Mouse (Mus musculus) lung, embryonic 15.5 days (tissue): Measurements from ENCODE around the gene Ptrh2. TPM values are rescaled to one million over a fixed set of nuclear protein-coding genes. Genes with fewer than 3 reads are reported as not detected.
"Not testable (repeated sequence)": the region's sequence is repeated elsewhere in the genome, so short reads cannot be mapped to it uniquely, and the experiment has no call there.

Experiments
- ATAC-seq: fragments of 200-750 bp; cut with Nextera tagmentation; 2 replicates; pipeline ENCODE4 v1.8.0; 2017; ENCODE audit warnings: moderate number of reproducible peaks, borderline replicate concordance; ENCODE audit not compliant: low FRiP score, low TSS enrichment; ENCODE audit errors: extremely low read depth
- H3K27ac ChIP-seq: fragments of 300-500 bp; sonication (generic); 2 replicates; pipeline ENCODE4 v1.5.1; 2015; ENCODE audit warnings: moderate library complexity, mild to moderate bottlenecking, inconsistent platforms
- H3K27me3 ChIP-seq: fragments of 300-500 bp; sonication (generic); 2 replicates; pipeline ENCODE4 v1.6.1; 2015; ENCODE audit warnings: inconsistent platforms
- H3K36me3 ChIP-seq: fragments of 300-500 bp; sonication (generic); 2 replicates; pipeline ENCODE4 v1.6.1; 2015; ENCODE audit warnings: inconsistent platforms
- H3K4me1 ChIP-seq: fragments of 300-500 bp; sonication (generic); 2 replicates; pipeline ENCODE4 v1.6.1; 2015; ENCODE audit warnings: inconsistent platforms
- H3K4me2 ChIP-seq: fragments of 300-500 bp; sonication (generic); 2 replicates; pipeline ENCODE4 v1.6.1; 2015; ENCODE audit warnings: inconsistent platforms, mild to moderate bottlenecking, moderate library complexity
- H3K4me3 ChIP-seq: fragments of 300-500 bp; sonication (generic); 2 replicates; pipeline ENCODE4 v1.5.1; 2015; ENCODE audit warnings: mild to moderate bottlenecking, inconsistent platforms
- H3K9ac ChIP-seq: fragments of 300-500 bp; sonication (generic); 2 replicates; pipeline ENCODE4 v1.6.1; 2015; ENCODE audit warnings: inconsistent platforms
- H3K9me3 ChIP-seq: fragments of 300-500 bp; sonication (generic); 2 replicates; pipeline ENCODE4 v1.6.1; 2016; ENCODE audit warnings: inconsistent platforms
- WGBS: fragments of 180-500 bp; shearing (Covaris S2); methylation state at CpG from one replicate; pipeline ENCODE4 v1.1.7; 2015; 5-methylcytosine and 5-hydroxymethylcytosine counted together
- polyA plus RNA-seq: library from polyadenylated mRNA; unstranded; fragments of >200 nt; fragmentation: Nextera tagmentation; extraction: Ambion mirVana; gene quantifications from 2 replicates; pipeline ENCODE4 v1.2.1, GENCODE M21; 2015

Gene Ptrh2
- polyA plus RNA-seq, 1 experiment from 2014 or later = 32.0 TPM

DNA sequence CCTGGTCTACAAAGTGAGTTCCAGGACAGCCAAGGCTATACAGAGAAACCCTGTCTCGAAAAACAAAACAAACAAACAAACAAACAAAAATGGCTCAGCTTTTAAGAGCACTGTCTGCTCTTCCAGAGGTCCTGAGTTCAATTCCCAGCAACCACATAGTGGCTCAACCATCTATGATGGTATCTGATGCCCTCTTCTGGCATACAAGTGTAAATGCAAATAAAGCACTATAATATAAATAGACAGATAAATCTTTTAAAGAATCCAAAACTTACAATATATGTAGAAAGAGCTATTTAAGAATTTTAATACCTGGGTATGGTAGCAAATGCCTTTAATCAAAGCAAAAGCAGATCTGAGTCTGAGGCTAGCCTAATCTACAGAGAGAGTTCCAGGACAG is 54.5 kb downstream of the Ptrh2 start:
- not testable (repeated sequence) for ATAC-seq, H3K27ac ChIP-seq, H3K9me3 ChIP-seq, H3K27me3 ChIP-seq, H3K4me3 ChIP-seq, H3K9ac ChIP-seq, H3K4me1 ChIP-seq, H3K4me2 ChIP-seq
- WGBS = 95% methylated on average over 1 of the region's 1 CpGs
- H3K36me3 ChIP-seq = peaks cover 15% of the 10 kb centered on the region; the same call in 1 of the 2 replicates

DNA sequence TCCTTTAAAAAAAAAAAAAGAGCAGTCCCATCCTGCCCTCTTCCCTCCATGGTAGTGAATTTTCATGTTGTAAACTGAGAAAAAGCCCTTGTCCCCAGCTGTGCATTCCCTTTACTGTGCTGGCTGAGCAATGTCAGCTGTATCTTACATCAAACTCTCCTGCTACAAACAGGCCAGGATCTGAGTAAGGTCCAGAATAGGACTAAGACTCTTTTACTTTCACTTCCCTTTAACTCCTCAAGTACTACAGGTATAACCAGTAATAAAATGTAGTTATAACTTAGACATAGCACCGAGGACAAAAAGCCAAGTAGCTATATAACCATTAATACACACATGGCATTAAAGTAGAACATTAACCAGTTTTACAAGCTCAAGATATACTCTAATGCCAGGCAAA is 55.2 kb downstream of the Ptrh2 start:
- no peak overlapping the region for H3K27ac ChIP-seq
- 0 out of 2 replicates have a peak, but pooled peaks cover 1% of the 10 kb centered on the region for H3K4me1 ChIP-seq

DNA sequence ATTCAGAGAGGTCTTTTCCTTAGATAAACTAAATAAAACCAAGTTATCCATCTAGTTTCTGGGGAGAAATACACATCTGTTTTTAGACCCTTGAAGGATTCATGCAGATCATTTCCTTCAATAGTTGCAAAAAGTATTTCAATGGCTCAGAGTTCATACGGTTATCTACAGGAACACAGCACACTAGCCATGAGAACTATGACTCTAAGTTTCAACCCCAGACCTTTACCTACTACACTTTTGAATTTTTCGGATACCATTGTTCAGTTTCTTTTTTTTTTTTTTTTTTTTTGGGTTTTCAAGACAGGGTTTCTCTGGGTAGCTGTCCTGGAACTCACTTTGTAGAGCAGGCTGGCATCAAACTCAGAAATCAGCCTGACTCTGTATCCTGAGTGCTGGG is 55.7 kb downstream of the Ptrh2 start:
- ATAC-seq = no peak
- Histone ChIP-seq H3K9me3 (no peaks in the 10 kb centered on the region), H3K4me1 (0 out of 2 replicates have a peak, but pooled peaks cover 2% of the 10 kb centered on the region), H3K4me2 (no peak overlapping the region), H3K9ac (no peak overlapping the region), H3K36me3 (peaks cover 9% of the 10 kb centered on the region; the same call in 1 of the 2 replicates), H3K4me3 (no peak overlapping the region), H3K27me3 (no peaks in the 10 kb centered on the region), H3K27ac (no peak overlapping the region)
- WGBS = 79% methylated on average over 2 of the region's 2 CpGs

More for the DNA sequence above, 55.2 kb downstream of the Ptrh2 start:
- Histone ChIP-seq H3K4me3 (no peak overlapping the region), H3K4me2 (no peak overlapping the region), H3K36me3 (peaks cover 12% of the 10 kb centered on the region; the same call in 1 of the 2 replicates), H3K27me3 (no peaks in the 10 kb centered on the region), H3K9ac (no peak overlapping the region), H3K9me3 (no peaks in the 10 kb centered on the region)
- 91% methylated on average over 1 of the region's 1 CpGs for WGBS
- no peak for ATAC-seq

DNA sequence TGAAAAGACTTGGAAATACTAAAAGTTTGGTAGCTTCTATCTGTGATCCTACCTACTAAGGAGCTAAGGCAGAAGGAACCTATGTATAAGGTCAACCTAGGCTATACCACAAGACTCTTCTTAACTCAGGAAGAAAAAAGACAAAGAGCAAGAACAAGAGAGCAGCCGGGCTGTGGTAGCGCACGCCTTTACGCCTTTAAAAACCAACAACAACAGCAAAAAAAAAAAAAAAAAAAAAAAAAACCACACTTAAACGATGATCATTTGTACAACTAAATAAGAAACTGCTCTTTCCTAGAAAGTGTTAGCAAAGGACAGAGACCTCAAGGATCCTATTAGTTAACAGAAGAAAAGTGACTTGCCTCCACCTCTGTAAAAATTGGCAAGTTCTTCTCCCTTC is 57.7 kb downstream of the Ptrh2 start:
- 94% methylated on average over 5 of the region's 5 CpGs for WGBS
- no peak overlapping the region for H3K27ac ChIP-seq
- no peak overlapping the region for H3K4me3 ChIP-seq
- H3K4me1 ChIP-seq = peaks cover 15% of the 10 kb centered on the region
- H3K27me3 ChIP-seq = no peaks in the 10 kb centered on the region
- H3K9me3 ChIP-seq = no peaks in the 10 kb centered on the region
- no peaks in the 10 kb centered on the region for H3K36me3 ChIP-seq
- no peak overlapping the region for H3K9ac ChIP-seq
- H3K4me2 ChIP-seq = no peak overlapping the region
- no peak for ATAC-seq

Other genes starting within 250 kb of the Ptrh2 start
- gene Rnft1, start 199.3 kb upstream of the Ptrh2 start, polyA plus RNA-seq = 48.3 and 52.3 TPM in 2 replicates
- gene Rps6kb1, start 139.2 kb upstream of the Ptrh2 start, polyA plus RNA-seq = 59.0 and 61.1 TPM in 2 replicates
- gene Tubd1, start 139.0 kb upstream of the Ptrh2 start, polyA plus RNA-seq = 14.8 and 16.1 TPM in 2 replicates
- gene Vmp1, start 149 bp upstream of the Ptrh2 start, polyA plus RNA-seq = 99.3 and 107 TPM in 2 replicates
- gene Cltc, start 73.6 kb downstream of the Ptrh2 start, polyA plus RNA-seq = 118 and 121 TPM in 2 replicates
- gene Dhx40, start 123.8 kb downstream of the Ptrh2 start, polyA plus RNA-seq = 27.1 and 27.3 TPM in 2 replicates